Mouse (Mus musculus): ENCODE data around the gene Nlrp14. TPM values are rescaled to one million over a fixed set of nuclear protein-coding genes. Genes with fewer than 3 reads are reported as not detected.

The Nlrp14 gene
- polyA plus RNA-seq, 1 experiment from 2014 or later, result not detected

Other genes with a start within 250 kb of the Nlrp14 start
- not detected in 2 replicates for gene Olfr709-ps1, start 234.8 kb upstream of the Nlrp14 start, polyA plus RNA-seq (2016; fragmentation: Nextera tagmentation; extraction: Ambion mirVana)
- not detected in 2 replicates for gene Olfr710, start 218.7 kb upstream of the Nlrp14 start, polyA plus RNA-seq (2016; fragmentation: Nextera tagmentation; extraction: Ambion mirVana)
- not detected in 2 replicates for gene Olfr6, start 203.1 kb upstream of the Nlrp14 start, polyA plus RNA-seq (2016; fragmentation: Nextera tagmentation; extraction: Ambion mirVana)
- not detected in 2 replicates for gene Olfr711, start 191.5 kb upstream of the Nlrp14 start, polyA plus RNA-seq (2016; fragmentation: Nextera tagmentation; extraction: Ambion mirVana)
- gene Olfr2, start 160.9 kb upstream of the Nlrp14 start, polyA plus RNA-seq (2016; fragmentation: Nextera tagmentation; extraction: Ambion mirVana), result not detected in 2 replicates
- gene Olfr713, start 135.8 kb upstream of the Nlrp14 start, polyA plus RNA-seq (2016; fragmentation: Nextera tagmentation; extraction: Ambion mirVana), result not detected in 2 replicates
- gene Olfr714, start 96.0 kb upstream of the Nlrp14 start, polyA plus RNA-seq (2016; fragmentation: Nextera tagmentation; extraction: Ambion mirVana), result not detected in 2 replicates
- gene Olfr17, start 73.8 kb upstream of the Nlrp14 start, polyA plus RNA-seq (2016; fragmentation: Nextera tagmentation; extraction: Ambion mirVana), result not detected in 2 replicates
- not detected in 2 replicates for gene Olfr715b, start 56.6 kb upstream of the Nlrp14 start, polyA plus RNA-seq (2016; fragmentation: Nextera tagmentation; extraction: Ambion mirVana)
- not detected in 2 replicates for gene Olfr715, start 35.9 kb upstream of the Nlrp14 start, polyA plus RNA-seq (2016; fragmentation: Nextera tagmentation; extraction: Ambion mirVana)
- gene Olfr716, start 28.7 kb upstream of the Nlrp14 start, polyA plus RNA-seq (2016; fragmentation: Nextera tagmentation; extraction: Ambion mirVana), result not detected in 2 replicates
- not detected in 2 replicates for gene Rbmxl2, start 42.5 kb downstream of the Nlrp14 start, polyA plus RNA-seq (2016; fragmentation: Nextera tagmentation; extraction: Ambion mirVana)
- gene Syt9, start 203.7 kb downstream of the Nlrp14 start, polyA plus RNA-seq (2016; fragmentation: Nextera tagmentation; extraction: Ambion mirVana), result 2.8 and 3.0 TPM in 2 replicates

Measured in midbrain, embryonic 10.5 days (tissue).